Mouse (Mus musculus) spleen, postnatal 10 days (tissue): ENCODE results near the gene Ldb2.

Experiments
- DNase-seq, 2 experiments: peaks; one replicate each; pipeline ENCODE4 v3.0.0; 2021 to 2022; ENCODE audit warnings: low spot score in 2 of 2

Gene Ldb2

GRCm38 (mm10) chr5:44645952-44646841, 153.3 kb downstream of the Ldb2 start:
- DNase-seq: no peak

- no peak for DNase-seq
Measured at GRCm38 (mm10) chr5:44643079-44643478, 156.4 kb downstream of the Ldb2 start.

- no peak for DNase-seq
Measured at GRCm38 (mm10) chr5:44641060-44641459, 158.4 kb downstream of the Ldb2 start.

- DNase-seq: no peak
Measured at GRCm38 (mm10) chr5:44635546-44635945, 163.9 kb downstream of the Ldb2 start.

- DNase-seq: no peak
Measured at GRCm38 (mm10) chr5:44629034-44629625, 170.3 kb downstream of the Ldb2 start.

- DNase-seq: no peak
Measured at GRCm38 (mm10) chr5:44627487-44627886, 172.0 kb downstream of the Ldb2 start.

- no peak for DNase-seq
Measured at GRCm38 (mm10) chr5:44626885-44627284, 172.6 kb downstream of the Ldb2 start.

GRCm38 (mm10) chr5:44626114-44626513, 173.4 kb downstream of the Ldb2 start:
- DNase-seq: peak in 1 of 2 experiments; percentile 14

- no peak for DNase-seq
Measured at GRCm38 (mm10) chr5:44615677-44616076, 183.8 kb downstream of the Ldb2 start.

- DNase-seq: no peak
Measured at GRCm38 (mm10) chr5:44608901-44609300, 190.6 kb downstream of the Ldb2 start.

GRCm38 (mm10) chr5:44601340-44601739, 198.1 kb downstream of the Ldb2 start:
- DNase-seq: no peak

GRCm38 (mm10) chr5:44593522-44594218, 205.8 kb downstream of the Ldb2 start:
- no peak for DNase-seq

GRCm38 (mm10) chr5:44590750-44591149, 208.7 kb downstream of the Ldb2 start:
- no peak for DNase-seq

GRCm38 (mm10) chr5:44589318-44589717, 210.2 kb downstream of the Ldb2 start:
- no peak for DNase-seq

GRCm38 (mm10) chr5:44586571-44586970, 212.9 kb downstream of the Ldb2 start:
- DNase-seq: no peak

- DNase-seq: no peak
Measured at GRCm38 (mm10) chr5:44579899-44580459, 219.5 kb downstream of the Ldb2 start.

GRCm38 (mm10) chr5:44576682-44577349, 222.7 kb downstream of the Ldb2 start:
- DNase-seq: no peak

- no peak for DNase-seq
Measured at GRCm38 (mm10) chr5:44574681-44575080, 224.8 kb downstream of the Ldb2 start.

GRCm38 (mm10) chr5:44553765-44554352, 245.6 kb downstream of the Ldb2 start:
- DNase-seq: no peak

- DNase-seq: no peak
Measured at GRCm38 (mm10) chr5:44553155-44553554, 246.3 kb downstream of the Ldb2 start.

GRCm38 (mm10) chr5:44552121-44552520, 247.4 kb downstream of the Ldb2 start:
- no peak for DNase-seq
